Mouse (Mus musculus) megakaryocyte progenitor cell, adult 5-6 weeks (primary cell): ENCODE measurements around the gene C330021F23Rik. TPM values are rescaled to one million over a fixed set of nuclear protein-coding genes. Genes with fewer than 3 reads are reported as not detected.
"Not testable (repeated sequence)": the region's sequence is repeated elsewhere in the genome, so short reads cannot be mapped to it uniquely, and the experiment has no call there.

Experiments used
- ATAC-seq: replicated peaks from 2 replicates; pipeline ENCODE4 v1.8.0; 2016; ENCODE audit warnings: mild to moderate bottlenecking, moderate TSS enrichment, inconsistent platforms; ENCODE audit not compliant: poor library complexity
- total RNA-seq, 2 experiments: library from RNA; stranded (forward) in 1 of 2; stranded (reverse) in 1 of 2; fragments of 157-497, 149-512 nt in 1 of 2; fragments of 200-1000 nt in 1 of 2; gene quantifications; 2 replicates each; pipeline versions ENCODE4 v1.2.3 to v1.2.4; 2015 to 2017

C330021F23Rik gene
- 1.0 TPM in 1 of 2 replicates, not detected in the other for total RNA-seq (2015)
- not detected in 2 replicates for total RNA-seq (2017)

DNA sequence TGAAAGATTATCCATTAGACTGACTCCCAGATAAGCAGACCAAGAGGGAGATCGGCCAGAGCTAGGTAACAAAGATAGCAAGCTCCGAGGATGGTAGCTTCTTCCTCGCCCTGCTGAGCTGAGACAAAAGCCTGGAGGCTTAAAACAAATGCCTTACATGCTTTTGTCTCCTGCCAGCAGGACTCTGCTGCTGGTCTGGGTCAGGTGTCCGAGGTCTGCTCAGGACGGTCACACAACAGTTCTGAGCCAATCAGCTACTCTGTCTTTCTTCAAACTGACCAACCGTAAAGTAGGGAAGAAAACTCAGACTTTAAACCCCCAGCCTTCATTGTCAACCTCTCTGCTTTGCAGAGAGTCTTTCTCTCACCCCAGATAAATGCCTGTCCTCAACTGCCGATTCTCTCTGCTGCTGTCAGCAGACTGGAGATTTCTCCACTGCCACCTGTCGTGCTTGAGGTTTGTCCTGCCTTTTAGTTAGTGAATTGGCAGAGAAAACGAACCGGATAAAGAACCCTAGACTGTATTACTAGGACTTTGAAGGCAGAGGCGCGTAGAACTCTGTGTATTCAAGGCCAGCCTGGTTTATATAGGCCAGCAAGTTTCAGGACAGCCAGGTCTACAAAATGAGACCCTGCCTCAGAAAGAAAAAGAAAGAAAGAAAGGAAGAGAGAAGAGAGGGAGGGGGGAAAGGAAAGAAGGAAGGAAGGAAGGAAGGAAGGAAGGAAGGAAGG lies at the start of gene C330021F23Rik:
Gene C330021F23Rik (plus strand): TSS at position 350 of the 731 bp plus-strand sequence.
- ATAC-seq = no peak

DNA sequence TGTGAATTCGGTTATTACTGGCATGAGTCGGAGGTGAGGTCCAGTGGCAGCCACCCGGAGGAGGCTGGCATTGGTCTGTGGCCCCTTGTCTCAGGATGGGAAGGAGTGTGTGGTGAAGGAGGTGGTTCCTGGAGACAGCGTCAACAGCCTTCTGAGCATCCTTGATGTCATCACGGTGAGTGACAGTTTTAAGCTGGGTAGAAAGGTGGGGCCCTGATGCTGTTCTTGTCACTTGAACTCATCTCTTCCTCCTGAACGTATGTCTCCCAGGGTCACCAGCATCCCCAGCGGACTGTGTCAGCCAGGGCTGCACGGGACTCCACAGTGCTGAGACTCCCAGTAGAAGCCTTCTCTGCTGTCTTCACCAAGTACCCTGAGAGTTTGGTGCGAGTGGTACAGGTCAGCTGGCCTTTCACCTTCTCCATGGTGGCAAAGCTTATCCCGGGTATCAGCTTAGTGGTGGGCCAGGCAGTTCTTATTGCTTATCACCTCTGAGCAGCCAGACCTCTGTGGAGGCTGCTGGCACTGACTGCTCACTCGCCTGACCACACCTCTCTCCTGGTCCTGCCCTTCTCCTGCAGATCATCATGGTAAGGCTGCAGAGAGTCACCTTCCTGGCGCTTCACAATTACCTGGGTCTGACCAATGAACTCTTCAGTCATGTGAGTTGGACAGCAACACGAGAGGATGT lies 45.6 kb upstream of the C330021F23Rik start:
- ATAC-seq = peak; percentile 93

DNA sequence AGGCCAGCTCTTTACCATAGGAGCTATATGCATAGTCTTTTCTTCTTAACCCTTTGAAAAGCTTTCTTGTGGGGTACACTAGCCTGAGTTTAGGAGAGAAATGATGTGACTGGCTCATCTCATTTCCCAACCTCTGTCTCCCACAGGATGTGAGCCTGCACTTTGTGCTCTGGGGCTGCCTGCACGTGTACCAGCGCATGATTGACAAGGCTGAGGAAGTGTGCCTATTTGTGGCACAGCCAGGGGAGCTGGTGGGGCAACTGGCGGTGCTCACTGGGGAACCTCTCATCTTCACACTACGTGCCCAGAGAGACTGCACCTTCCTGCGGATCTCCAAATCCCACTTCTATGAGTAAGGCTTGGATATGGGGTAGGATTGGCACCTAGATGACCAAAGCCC lies 37.0 kb upstream of the C330021F23Rik start:
- peak; percentile 75 for ATAC-seq

- ATAC-seq = no peak
These were observed 35.9 kb upstream of the C330021F23Rik start for GRCm38 (mm10) chr8:3531936-3532335.

- ATAC-seq = peak; percentile 93
These were observed 31.5 kb upstream of the C330021F23Rik start for GRCm38 (mm10) chr8:3536053-3536841.

GRCm38 (mm10) chr8:3536940-3537339 lies 30.9 kb upstream of the C330021F23Rik start:
- ATAC-seq = no peak

GRCm38 (mm10) chr8:3537666-3538065 lies 30.1 kb upstream of the C330021F23Rik start:
- ATAC-seq = no peak

- no peak for ATAC-seq
These were observed 28.6 kb upstream of the C330021F23Rik start for GRCm38 (mm10) chr8:3539146-3539545.

- no peak for ATAC-seq
These were observed 27.7 kb upstream of the C330021F23Rik start for GRCm38 (mm10) chr8:3540076-3540475.

- no peak for ATAC-seq
These were observed 21.3 kb upstream of the C330021F23Rik start for GRCm38 (mm10) chr8:3546511-3546910.

DNA sequence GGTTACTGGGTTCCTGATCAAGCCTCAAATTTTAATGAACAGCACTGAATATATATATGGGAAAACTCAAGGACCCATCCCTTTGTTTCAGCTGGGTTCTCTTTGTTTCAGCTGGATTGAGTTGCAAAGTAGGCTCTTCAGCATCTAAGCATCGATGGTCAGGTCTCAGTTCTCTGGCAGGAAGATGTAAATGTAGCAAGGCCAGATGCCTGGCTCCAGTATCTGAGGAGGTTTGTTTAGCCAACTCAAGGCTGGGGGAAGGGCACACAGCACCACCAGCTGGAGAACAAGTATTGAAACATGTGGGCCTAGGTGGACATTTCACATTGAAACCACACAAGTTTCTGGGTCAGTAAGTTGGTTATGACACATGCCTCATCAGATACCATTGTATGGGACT lies 15.6 kb upstream of the C330021F23Rik start:
- ATAC-seq = no peak

- peak; percentile 71 for ATAC-seq
These were observed 11.7 kb upstream of the C330021F23Rik start for GRCm38 (mm10) chr8:3556114-3556513.

- no peak for ATAC-seq
These were observed 588 bp downstream of the C330021F23Rik start for GRCm38 (mm10) chr8:3568378-3568777.

DNA sequence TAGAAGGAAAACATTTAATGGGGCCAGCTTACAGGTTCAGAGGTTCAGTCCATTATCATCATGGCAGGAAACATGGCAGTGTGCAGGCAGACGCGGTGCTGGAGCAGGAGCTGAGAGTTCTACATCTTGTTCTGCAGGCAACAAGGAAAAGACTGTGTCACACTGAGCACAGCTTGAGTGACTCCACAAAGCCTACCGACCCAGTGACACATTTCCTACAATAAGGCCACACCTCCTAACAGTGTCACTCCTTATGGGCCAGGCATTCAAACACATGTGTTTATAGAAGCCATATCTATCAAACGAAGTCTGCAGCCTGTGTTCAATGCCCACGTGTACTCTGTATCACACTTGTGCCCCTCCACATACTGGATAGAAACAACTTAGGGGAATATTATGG lies 2.0 kb downstream of the C330021F23Rik start:
- no peak for ATAC-seq

DNA sequence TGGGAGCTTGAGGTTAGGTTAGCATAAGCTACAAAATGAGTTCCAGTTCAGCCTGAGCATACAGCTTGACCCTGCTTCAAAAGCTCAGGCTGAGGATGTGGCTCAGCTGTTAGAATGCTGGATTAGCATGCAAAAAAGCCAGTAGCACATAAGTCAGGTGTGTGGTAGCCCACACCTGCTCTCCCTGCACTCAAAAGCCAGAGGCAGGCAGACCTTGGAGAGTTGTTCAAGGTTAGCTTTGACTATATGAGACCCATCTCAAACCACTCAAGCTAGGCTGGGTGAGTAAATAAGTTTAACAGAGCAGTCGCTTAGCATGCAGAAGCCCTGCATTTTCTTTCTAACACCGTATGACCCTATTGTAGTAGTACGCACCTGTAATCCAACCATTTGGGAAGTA lies 6.8 kb downstream of the C330021F23Rik start:
- ATAC-seq = no peak

DNA sequence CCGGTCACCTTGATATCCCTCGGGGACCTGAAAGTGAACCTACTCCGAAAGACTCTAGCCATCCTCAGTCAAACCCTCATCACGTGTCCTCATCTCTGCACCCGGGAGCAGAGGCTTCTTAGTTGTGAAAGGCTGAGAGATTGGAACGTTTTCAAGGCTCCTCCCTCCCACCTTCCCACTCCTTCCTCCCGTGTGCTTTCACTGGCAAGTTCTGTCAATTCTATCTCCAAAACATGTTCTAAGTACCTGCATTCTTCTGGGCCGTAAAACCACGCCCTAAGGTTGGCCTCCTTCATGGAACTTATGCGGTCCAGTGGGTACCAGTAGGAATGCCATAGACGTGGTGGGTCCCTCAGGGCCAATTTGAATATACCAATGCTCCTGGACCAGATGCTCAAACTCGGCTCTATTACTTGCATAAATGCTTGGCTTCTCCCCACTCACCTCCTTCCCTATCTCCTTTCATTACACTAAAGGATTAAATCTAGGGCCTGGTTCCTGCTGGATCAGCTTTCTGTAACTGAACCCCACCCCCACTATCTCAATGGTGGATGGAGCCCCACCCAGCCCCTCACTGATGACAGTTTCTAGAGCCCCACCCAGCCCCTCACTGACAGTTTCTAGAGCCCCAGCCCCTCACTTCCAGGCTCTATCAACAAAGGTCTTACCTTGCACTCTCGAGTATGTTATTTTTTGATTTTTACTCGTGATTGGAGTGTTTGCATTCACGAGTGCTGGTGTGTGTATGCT lies 8.6 kb downstream of the C330021F23Rik start:
- no peak for ATAC-seq

DNA sequence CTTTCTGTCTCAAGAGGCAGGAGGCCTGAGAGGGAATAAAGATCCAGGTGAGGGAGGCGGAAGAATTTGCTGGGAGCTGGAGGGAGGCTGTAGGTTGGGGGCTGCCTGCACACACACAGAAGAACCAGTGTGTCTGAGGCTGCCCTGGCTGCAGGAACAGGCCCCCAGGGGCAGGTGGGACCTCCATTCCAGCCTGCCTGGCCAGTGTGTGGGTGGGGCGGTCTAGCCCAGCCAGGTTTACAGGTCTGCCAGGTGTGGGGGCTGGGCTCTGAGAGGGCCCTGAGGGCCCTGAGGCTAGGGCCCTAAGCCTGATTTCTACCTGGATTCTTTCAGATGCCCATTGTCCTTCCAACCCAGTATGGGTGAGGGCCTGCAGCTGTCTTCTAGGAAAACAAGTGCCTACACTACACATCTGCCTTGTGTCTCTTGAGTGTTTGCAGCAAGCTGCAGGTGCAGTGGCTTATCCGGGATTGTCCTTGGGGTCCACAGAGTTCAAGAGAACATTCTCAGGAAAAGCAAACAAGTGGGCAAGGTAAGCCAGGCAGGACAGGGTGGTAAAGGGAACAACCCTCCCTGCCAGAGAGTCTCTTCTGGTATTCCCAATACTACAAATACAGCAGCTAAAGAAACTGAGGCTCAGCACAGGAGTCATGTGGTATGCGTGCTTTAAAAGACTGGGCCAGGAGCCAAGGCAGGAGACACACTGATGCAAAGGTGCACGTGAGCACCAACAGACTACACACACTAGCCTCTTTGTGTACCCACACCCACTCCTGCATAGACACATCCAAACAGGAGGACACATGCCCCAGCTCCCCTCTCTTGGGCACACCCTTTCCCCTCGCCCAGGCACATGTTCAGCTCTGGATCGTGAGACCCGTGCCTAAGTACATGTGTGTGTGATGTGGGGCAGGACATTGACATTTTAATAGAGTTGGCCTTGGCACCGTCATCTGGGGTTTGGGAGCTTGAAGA lies 11.9 kb downstream of the C330021F23Rik start:
- no peak for ATAC-seq

GRCm38 (mm10) chr8:3581961-3582360 lies 14.2 kb downstream of the C330021F23Rik start:
- not testable (repeated sequence) for ATAC-seq

- ATAC-seq = peak; percentile 20; the same call in 1 of the 2 replicates
These were observed 18.7 kb downstream of the C330021F23Rik start for GRCm38 (mm10) chr8:3586452-3586851.
